Mouse (Mus musculus) cerebellum, adult 2 months (tissue): ENCODE results near the gene Slc35g2.

Source experiments
- CTCF ChIP-seq: fragments of 200-500 bp; IDR thresholded peaks from 2 replicates; pipeline ENCODE4 v1.5.1; 2011; ENCODE audit warnings: low read depth, mild to moderate bottlenecking, control low read depth, low read length, moderate library complexity, borderline replicate concordance; ENCODE audit not compliant: insufficient read depth
- POLR2A ChIP-seq: fragments of 200-500 bp; IDR thresholded peaks from 2 replicates; pipeline ENCODE4 v1.6.1; 2011; ENCODE audit warnings: low read length, control low read depth, borderline replicate concordance; ENCODE audit not compliant: insufficient read depth

GRCm38 (mm10) chr9:100573942-100574341 lies 3.1 kb upstream of the Slc35g2 start:
- TF ChIP-seq POLR2A (no peak), CTCF (no peak)
